Mouse (Mus musculus): Measurements from ENCODE around the gene Dnajb11. TPM values are rescaled to one million over a fixed set of nuclear protein-coding genes. Genes with fewer than 3 reads are reported as not detected.

Dnajb11 gene
- total RNA-seq (2014; rRNA removed) (62.0 and 67.7 TPM in 2 replicates), polyA plus RNA-seq (2012; rRNA removed) (20.7 and 23.9 TPM in 2 replicates)

DNA sequence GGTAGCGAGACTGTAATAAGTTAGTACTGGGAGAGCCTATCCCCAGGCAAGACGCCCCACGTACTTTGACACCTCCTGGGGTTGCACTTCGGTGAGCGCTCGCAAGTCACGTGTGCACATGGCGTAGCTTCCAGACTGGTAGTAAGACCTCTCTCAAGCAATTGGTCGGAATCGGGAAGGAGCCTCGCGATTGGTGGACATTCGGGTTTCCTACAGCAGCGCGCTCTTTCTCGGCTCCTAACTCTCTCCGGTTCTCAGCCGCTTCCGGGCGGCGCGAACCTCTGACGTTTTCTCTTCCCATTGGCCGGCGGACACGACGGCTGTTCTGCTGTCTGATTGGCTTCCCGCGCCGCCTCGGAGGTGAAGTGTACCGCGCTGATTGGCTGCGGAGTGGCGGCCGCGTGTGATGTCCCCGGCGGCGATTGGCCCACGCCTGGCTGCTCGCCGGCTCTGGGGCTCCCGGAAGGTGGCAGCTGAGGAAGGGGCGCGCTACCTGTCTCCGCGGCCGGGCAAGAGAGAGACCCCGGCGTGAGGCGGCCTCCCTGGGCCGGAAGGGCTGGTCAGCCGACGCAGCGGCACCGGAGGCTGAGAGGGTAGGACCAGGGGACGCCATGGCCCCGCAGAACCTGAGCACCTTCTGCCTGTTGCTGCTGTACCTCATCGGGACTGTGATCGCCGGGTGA lies at the start of gene Dnajb11, which contains the start of gene Tbccd1:
Dnajb11 (plus strand) TSS at position 415 of the 683 bp plus-strand sequence.
Tbccd1 (minus strand) TSS at position 239 of the 683 bp plus-strand sequence.
- Histone ChIP-seq H3K27me3 (ENCODE audit: control insufficient read depth, insufficient read depth, low read length) (no peaks in the 10 kb centered on the region), H3K27ac (replicated peaks; ENCODE audit: insufficient read depth, low read depth, low read length) (peak within 1 kb of the TSS; percentile 89), H3K9ac (ENCODE audit: low read depth, low read length) (peak within 1 kb of the TSS; percentile 89), H3K4me3 (ENCODE audit: insufficient read depth, low read depth, low read length) (peak within 1 kb of the TSS; percentile 88), H3K4me1 (ENCODE audit: control insufficient read depth, insufficient read depth, low read length) (peaks cover 8% of the 10 kb centered on the region), H3K79me2 (ENCODE audit: control insufficient read depth, insufficient read depth, low read length) (peaks cover 24% of the 10 kb centered on the region), H3K36me3 (ENCODE audit: control insufficient read depth, insufficient read depth, low read length) (peaks cover 13% of the 10 kb centered on the region)
- peak; percentile 100 for DNase-seq (ENCODE audit: extremely low read depth, low read depth, low spot score)
- under 1% methylated on average over 62 of the region's 62 CpGs for WGBS
- TF ChIP-seq POLR2A (IDR thresholded peaks at IDR 0.05; ENCODE audit: extremely low read depth, insufficient read depth, low read length) (peak; percentile 65), CTCF (IDR thresholded peaks at IDR 0.05; ENCODE audit: low read depth, low read length) (no peak)

DNA sequence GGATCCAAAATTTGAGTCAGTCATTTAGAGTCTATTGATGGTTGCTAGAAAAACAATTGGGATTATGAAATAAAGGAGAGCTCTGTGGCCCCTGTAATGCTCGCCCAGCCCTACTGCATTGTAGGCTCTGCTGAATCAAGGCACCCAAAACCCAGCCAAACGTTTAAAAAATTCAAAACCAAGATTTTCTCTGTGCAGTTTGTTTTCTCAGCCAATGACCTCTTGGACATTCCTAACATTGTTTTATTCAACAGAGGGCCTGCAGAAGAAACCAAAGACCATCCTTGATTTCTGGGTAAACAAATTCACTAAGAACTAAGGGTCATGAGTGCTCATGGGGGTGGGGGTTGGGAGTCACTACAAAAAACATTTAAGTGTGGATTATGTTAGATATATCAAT lies 46.2 kb upstream of the Dnajb11 start, which contains the start of gene Crygs:
Crygs (minus strand) TSS at position 101 of the 400 bp plus-strand sequence.
- Histone ChIP-seq H3K4me1 (ENCODE audit: control insufficient read depth, insufficient read depth, low read length) (no peaks in the 10 kb centered on the region), H3K27me3 (ENCODE audit: control insufficient read depth, insufficient read depth, low read length) (no peaks in the 10 kb centered on the region), H3K27ac (replicated peaks; ENCODE audit: insufficient read depth, low read depth, low read length) (no peak within 1 kb of the TSS), H3K9ac (ENCODE audit: low read depth, low read length) (no peak within 1 kb of the TSS), H3K79me2 (ENCODE audit: control insufficient read depth, insufficient read depth, low read length) (no peaks in the 10 kb centered on the region), H3K4me3 (ENCODE audit: insufficient read depth, low read depth, low read length) (no peak within 1 kb of the TSS), H3K36me3 (ENCODE audit: control insufficient read depth, insufficient read depth, low read length) (peaks cover 14% of the 10 kb centered on the region)
- TF ChIP-seq POLR2A (IDR thresholded peaks at IDR 0.05; ENCODE audit: extremely low read depth, insufficient read depth, low read length), result no peak
- no peak for TF ChIP-seq CTCF (IDR thresholded peaks at IDR 0.05; ENCODE audit: low read depth, low read length)
- DNase-seq (ENCODE audit: extremely low read depth, low read depth, low spot score), result peak; percentile 23
- 24% methylated on average over 2 of the region's 2 CpGs for WGBS

- no peak overlapping the region for H3K9ac ChIP-seq (ENCODE audit: low read depth, low read length)
- H3K79me2 ChIP-seq (ENCODE audit: control insufficient read depth, insufficient read depth, low read length), result no peaks in the 10 kb centered on the region
- no peak overlapping the region for H3K4me3 ChIP-seq (ENCODE audit: insufficient read depth, low read depth, low read length)
- no peak for DNase-seq (ENCODE audit: extremely low read depth, low read depth, low spot score)
- WGBS, result 72% methylated on average over 8 of the region's 8 CpGs
- no peaks in the 10 kb centered on the region for H3K4me1 ChIP-seq (ENCODE audit: control insufficient read depth, insufficient read depth, low read length)
- no peaks in the 10 kb centered on the region for H3K27me3 ChIP-seq (ENCODE audit: control insufficient read depth, insufficient read depth, low read length)
- peaks cover 44% of the 10 kb centered on the region for H3K36me3 ChIP-seq (ENCODE audit: control insufficient read depth, insufficient read depth, low read length)
- no peak overlapping the region for H3K27ac ChIP-seq (replicated peaks; ENCODE audit: insufficient read depth, low read depth, low read length)
- no peak for TF ChIP-seq POLR2A (IDR thresholded peaks at IDR 0.05; ENCODE audit: extremely low read depth, insufficient read depth, low read length)
- no peak for TF ChIP-seq CTCF (IDR thresholded peaks at IDR 0.05; ENCODE audit: low read depth, low read length)
These were observed 36.9 kb upstream of the Dnajb11 start for GRCm38 (mm10) chr16:22820731-22821130.

GRCm38 (mm10) chr16:22832932-22833525 lies 24.6 kb upstream of the Dnajb11 start:
- no peak overlapping the region for H3K4me3 ChIP-seq (ENCODE audit: insufficient read depth, low read depth, low read length)
- H3K79me2 ChIP-seq (ENCODE audit: control insufficient read depth, insufficient read depth, low read length), result no peaks in the 10 kb centered on the region
- no peak for DNase-seq (ENCODE audit: extremely low read depth, low read depth, low spot score)
- no peak overlapping the region for H3K9ac ChIP-seq (ENCODE audit: low read depth, low read length)
- WGBS, result 84% methylated on average over 3 of the region's 3 CpGs
- TF ChIP-seq POLR2A (IDR thresholded peaks at IDR 0.05; ENCODE audit: extremely low read depth, insufficient read depth, low read length) (no peak), CTCF (IDR thresholded peaks at IDR 0.05; ENCODE audit: low read depth, low read length) (no peak)
- no peak overlapping the region for H3K27ac ChIP-seq (replicated peaks; ENCODE audit: insufficient read depth, low read depth, low read length)
- no peaks in the 10 kb centered on the region for H3K4me1 ChIP-seq (ENCODE audit: control insufficient read depth, insufficient read depth, low read length)
- peaks cover 36% of the 10 kb centered on the region for H3K36me3 ChIP-seq (ENCODE audit: control insufficient read depth, insufficient read depth, low read length)
- no peaks in the 10 kb centered on the region for H3K27me3 ChIP-seq (ENCODE audit: control insufficient read depth, insufficient read depth, low read length)

- no peak for DNase-seq (ENCODE audit: extremely low read depth, low read depth, low spot score)
- WGBS, result 90% methylated on average over 3 of the region's 3 CpGs
- peaks cover 2% of the 10 kb centered on the region; the same call in 1 of the 2 replicates for H3K4me1 ChIP-seq (ENCODE audit: control insufficient read depth, insufficient read depth, low read length)
- no peak overlapping the region for H3K9ac ChIP-seq (ENCODE audit: low read depth, low read length)
- no peaks in the 10 kb centered on the region for H3K27me3 ChIP-seq (ENCODE audit: control insufficient read depth, insufficient read depth, low read length)
- peaks cover 45% of the 10 kb centered on the region for H3K36me3 ChIP-seq (ENCODE audit: control insufficient read depth, insufficient read depth, low read length)
- H3K79me2 ChIP-seq (ENCODE audit: control insufficient read depth, insufficient read depth, low read length), result peaks cover 2% of the 10 kb centered on the region; the same call in 1 of the 2 replicates
- TF ChIP-seq POLR2A (IDR thresholded peaks at IDR 0.05; ENCODE audit: extremely low read depth, insufficient read depth, low read length) (no peak), CTCF (IDR thresholded peaks at IDR 0.05; ENCODE audit: low read depth, low read length) (no peak)
- H3K27ac ChIP-seq (replicated peaks; ENCODE audit: insufficient read depth, low read depth, low read length), result no peak overlapping the region
- no peak overlapping the region for H3K4me3 ChIP-seq (ENCODE audit: insufficient read depth, low read depth, low read length)
These were observed 18.3 kb upstream of the Dnajb11 start for GRCm38 (mm10) chr16:22839146-22839857.

Measured in liver, adult 2 months (tissue).